Mouse (Mus musculus) right cerebral cortex, postnatal 10 days (tissue): ENCODE measurements around the gene Pax7.

Experiments
- DNase-seq, 2 experiments: peaks; one replicate each; pipeline ENCODE4 v3.0.0; 2021; ENCODE audit warnings: low spot score in 2 of 2

Gene Pax7

DNA sequence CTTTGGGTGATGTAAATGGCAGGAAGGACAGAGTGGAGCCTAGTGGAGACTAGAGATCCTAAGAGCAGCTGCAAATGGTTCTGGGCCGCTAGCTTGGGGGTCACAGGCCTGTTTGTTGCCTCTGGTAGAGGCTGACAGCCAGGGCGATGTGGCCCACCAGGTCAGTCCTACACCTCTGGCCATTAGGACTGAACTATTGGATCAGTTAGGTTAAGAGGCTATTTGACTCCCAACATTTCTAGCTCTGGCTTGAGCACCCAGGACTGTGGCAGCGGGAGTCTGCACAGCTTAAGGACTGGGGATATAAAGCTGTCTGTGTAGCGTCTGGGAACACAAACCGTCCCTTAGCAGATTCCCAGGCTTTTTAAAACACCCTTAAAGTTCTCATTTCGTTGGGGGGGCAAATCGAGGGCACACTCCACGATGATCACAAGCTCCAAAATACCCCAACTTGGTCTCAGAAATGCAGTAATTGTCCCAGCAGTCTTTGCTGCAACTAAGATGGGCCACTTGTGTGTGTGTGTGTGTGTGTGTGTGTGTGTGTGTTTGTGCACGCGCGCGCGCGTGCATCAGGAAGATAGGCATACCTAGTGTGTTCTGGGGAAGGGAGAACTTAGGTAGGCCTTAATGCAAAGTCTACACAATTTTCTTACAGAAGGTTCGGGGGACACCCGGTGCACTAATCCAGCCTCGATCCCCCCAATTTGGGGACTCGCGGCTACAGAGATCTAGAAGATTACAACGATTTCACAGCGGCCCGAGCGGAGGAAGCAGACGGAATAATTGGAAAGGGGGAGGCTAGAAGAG, 2.5 kb downstream of the Pax7 start:
- DNase-seq = no peak

DNA sequence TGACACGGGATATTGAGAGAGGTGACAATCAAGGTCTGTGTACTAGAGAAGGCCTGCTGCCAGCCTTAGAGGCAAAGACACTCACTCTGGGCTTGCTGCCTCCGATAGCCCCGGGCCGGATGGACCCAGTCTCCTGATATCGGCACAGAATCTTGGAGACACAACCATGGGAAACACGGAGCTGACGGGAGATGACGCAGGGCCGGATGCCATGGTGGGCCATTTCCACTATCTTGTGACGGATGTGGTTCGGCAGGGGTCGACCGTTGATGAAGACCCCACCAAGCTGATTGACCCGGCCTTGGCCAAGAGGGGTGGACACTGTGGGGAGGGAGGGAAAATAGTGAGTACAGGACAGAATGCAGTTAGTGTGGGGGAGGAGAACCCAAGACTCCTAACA, 3.3 kb downstream of the Pax7 start:
- no peak for DNase-seq

DNA sequence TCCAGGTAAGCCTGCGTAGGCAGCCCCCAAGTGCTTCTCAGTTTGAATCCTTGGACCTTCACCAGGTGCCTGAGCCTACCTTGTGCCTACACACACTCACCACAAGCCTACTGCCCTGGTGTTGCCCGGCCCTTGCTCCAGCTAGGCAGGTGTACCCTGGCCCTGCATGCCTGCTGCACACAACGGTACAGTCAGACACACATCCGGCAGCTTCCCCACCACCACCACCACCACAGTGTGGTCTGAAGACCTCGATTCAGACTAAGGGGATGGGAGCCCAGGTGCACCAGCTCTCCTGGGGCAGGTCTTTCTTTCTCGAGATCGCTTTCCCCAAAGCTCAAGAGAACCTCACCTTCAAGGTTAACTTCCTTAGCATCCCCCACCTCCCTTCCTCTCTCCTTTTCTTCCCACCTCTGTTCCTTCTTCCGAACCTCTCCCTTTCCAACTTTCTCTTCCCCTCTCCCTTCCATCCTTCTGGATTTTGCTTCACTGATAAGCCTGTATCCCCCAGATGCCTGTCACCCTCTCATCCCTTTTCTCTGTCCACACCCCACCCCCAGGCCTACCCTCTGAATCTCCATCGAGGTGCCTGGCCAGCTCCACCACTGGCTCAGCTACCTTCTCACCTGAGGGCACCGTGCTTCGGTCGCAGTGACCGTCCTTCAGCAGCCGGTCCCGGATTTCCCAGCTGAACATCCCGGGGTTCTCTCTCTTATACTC, 4.3 kb downstream of the Pax7 start:
- DNase-seq = no peak

DNA sequence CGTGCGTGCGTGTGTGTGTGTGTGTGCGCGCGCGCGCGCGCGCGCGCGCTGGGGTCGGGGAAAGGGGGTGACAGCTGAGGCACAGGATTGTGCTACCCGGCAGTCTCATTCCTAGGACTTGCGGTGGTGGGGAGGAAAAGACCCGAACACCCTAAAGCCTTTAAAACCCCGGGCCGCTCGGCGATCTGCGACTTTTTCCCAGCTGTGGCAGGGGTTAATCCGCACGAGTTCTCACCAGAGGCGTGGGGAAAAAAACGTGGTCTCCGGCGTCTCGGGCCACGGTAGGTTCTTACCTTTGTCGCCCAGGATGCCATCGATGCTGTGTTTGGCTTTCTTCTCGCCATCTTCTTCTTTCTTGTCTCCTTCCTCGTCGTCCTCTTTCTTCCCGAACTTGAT, 5.0 kb downstream of the Pax7 start:
- no peak for DNase-seq

- no peak for DNase-seq
Measured at GRCm38 (mm10) chr4:139827501-139828282, 5.6 kb downstream of the Pax7 start.

DNA sequence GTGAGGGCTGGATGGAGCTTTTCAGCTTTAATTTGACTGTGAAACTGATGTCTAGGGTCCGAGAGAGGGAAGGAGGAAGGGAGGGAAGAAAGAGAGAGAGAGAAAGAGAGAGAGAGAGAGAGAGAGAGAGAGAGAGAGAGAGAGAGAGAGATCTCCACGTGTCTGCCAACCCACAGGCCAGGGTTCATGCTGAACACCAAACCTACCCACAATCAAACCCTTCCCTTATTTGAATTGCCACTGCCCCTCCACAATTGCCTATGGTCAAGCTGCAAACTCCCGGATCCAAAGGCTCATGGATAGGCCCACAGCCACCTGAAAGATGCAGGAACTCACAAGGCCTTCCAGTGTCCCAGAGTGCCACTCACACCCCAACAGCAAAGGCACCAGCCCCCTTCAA, 7.1 kb downstream of the Pax7 start:
- DNase-seq = no peak

GRCm38 (mm10) chr4:139825326-139826112, 7.8 kb downstream of the Pax7 start:
- no peak for DNase-seq

DNA sequence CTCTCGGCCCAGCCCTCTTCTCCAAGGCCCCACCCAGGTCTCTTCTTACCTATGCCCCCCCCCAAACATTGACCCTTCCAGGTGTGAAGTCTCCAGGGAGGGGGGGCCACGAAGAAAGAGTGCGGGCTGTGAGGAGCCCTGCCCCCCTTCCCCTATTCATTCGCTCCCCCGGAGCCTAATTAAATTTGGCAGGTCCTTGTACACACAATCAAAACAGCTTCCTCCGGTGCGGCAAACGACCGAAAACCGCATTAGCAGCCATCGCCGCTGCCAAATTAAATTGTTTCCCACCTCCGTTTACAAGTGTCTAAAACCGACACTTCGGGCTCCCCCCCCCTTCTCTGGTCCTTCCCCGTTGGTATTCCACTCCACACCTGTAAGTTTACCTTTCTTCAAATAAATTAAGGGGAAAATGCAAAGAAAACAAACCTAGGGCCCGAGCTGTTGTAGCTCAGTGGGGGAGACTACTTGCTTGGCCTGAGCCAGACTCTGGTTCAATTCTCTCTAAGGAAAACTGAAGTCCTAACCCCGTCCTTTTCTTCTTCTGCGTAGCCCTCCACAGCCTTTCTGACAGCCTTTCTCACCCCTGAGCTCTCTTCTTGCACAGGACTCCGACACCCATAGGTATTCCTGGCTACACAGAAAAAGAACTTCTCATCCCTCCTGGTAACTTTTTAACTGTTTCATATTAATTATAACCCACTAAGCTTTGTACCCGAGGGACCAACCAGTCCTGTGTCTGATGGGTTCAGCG, 8.6 kb downstream of the Pax7 start:
- no peak for DNase-seq

DNA sequence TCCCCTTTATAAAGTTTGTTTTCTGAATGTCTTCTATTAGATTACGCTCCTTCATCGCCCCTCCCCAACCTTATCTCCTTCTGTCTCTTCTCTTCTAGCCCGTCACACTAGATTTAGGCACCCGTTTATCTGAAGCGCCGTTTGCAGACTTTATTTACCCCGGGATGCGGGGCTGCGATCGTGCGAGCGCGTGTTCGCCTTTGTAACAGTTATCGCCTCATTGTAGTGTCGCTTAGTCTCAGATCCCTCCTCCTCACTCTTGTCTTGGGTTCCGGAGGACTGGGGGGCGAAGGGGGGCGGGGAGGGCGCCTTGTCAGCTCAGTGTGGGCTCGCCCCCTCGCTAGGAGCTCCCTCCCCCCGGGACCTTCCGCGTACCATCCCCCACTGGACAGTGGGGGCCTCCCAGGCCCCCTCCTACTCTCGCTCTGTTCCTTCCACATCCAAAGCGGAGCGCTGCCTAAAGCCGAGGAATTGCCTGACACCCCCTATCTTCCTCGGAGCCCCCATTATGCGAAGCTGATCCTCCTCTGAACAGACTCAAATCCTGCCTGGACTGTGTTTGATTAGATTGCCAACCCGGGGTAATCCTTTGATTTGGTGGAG, 9.4 kb downstream of the Pax7 start:
- DNase-seq = no peak

GRCm38 (mm10) chr4:139823138-139823869, 10.0 kb downstream of the Pax7 start:
- no peak for DNase-seq

DNA sequence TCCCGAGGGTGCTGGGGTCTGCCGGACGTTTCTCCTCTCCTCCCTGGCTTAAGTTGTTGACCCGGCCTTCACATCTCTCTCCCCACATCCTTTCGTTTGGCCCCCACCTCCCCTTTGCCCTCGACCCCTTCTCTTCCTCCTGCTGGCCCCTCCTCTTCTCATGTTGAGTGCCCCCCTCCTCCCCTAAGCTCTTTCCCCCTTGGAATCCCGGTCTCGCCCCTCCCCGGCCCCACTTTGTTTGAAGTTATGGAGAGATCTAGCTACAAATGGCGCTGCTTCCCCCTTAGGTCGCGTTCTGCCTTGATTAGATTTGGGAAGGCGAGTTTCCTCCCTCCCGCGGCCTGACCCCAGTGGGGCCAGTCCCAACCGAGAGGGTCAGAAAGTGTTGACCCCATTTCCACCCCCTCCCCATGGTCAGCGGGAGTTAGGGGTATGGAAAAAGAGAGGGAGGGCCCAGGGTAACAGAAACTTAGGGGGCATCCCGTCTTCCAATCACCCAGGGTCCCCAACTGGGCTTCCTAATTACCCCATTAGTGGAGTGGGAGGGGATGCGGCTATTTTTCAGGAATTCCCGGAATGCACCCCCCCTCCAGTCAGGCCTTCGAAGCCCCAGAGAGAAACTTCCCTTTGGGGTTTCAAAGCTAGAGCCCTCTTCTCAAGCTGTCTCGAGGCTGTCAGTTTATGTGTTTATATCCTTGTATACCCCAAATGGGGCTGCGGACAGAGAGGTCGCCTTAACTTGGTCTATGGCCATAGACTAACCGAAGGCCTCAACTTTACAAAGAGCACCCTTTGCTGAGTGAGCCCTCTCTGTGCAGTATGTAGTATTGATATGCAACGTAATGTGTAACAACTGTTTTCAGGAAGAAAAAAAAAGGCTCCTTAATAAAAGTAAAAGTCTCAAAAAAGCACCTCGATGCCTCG, 10.9 kb downstream of the Pax7 start:
- DNase-seq = no peak

DNA sequence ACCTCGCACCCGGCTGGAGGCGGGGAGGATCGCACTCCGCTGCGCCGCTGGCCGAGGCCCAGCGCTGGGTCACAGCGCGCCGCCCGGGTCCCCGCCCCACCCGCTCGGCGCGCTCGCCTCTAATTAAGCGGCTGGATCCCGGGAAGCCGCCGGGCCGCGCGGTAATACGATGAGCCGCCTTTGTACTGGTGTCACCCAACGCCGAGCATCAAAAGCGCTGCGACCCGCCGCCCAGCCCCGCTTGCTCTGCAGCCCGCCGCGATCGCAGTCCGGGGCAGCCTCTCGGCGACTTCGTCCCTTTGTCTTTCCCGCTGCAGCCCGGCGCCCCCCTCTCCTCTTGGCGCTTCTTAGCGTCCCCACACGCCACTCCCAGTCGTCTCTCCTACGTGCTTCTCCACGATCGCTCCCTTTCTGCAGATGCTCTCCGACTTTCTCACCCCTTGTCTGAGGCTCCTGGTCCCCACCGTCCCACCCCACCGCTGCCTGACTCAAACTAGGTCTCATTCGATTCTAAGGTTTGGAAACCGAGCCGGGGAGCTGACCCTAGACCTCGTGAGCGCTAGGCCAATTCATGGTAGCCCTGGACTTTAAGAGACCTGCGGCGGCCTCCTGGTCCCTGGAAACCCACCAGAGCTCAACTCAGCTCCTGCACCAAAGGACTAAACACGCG, 11.7 kb downstream of the Pax7 start:
- DNase-seq = no peak

DNA sequence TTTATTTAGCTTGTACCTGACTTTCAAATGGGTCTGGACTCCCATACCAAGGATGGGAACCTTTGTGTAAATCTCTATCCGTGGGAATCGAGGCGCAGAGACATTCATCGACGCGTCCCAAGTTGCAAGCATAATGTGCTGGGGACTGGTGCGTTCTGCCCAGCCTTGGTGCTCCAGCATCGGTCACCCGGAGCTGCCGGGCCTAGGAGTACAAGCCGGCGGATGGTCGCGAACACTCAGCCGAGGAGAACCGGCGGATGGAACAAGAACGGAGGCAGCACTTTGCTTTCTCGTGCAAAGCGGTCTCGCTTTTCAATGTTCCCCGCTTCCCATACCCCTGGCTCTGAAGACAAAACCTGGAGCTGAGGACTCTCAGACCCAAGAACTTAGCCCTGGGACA, 12.3 kb downstream of the Pax7 start:
- no peak for DNase-seq

DNA sequence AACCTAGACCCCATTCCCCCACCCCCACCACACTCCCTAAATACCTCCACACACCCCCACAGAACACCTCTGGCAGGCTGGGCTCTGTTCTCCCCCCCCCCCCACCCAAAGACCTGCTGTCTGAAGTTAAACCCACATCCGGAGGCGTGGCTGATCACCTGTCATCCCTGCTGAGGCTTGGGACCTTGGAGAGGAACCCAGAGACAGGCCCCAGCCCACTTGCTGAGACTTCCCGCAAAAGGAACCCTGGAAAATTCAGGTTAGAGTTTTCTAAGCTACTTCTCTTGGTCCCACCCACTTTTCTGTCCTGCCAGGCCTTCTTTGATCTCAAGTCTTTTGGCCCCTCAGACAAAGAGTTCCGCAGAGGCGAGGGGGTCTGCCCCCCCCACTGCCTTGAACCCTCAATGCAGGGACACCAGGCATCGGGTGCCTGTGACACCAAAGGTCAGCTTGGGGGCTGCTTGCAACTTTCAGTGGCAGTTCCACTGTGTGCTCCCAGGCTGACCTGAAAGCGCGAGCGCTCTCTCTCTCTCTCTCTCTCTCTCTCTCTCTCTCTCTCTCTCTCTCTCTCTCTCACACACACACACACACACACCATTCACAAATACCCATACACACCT, 13.8 kb downstream of the Pax7 start:
- no peak for DNase-seq

DNA sequence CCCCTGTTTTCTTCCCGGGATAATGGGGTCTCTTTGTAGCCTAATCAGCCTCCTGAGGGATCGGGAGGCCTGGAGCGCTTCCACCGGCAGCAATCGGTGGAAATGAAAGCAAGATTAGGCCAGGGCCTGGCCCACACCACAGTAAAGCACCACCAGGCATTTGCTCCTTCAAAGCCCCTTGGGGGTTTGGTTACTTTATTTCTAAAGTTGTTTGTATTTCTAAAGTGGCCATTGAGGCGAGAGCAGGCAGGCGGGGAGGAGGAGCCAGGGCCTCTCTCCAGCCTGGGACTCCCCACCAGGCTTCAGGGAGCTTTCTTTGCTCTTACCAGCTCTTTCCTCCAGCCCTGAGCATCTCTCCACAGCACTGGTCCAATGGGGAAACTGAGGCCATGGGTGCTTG, 15.2 kb downstream of the Pax7 start:
- no peak for DNase-seq

- no peak for DNase-seq
Measured at GRCm38 (mm10) chr4:139813371-139813960, 19.9 kb downstream of the Pax7 start.

DNA sequence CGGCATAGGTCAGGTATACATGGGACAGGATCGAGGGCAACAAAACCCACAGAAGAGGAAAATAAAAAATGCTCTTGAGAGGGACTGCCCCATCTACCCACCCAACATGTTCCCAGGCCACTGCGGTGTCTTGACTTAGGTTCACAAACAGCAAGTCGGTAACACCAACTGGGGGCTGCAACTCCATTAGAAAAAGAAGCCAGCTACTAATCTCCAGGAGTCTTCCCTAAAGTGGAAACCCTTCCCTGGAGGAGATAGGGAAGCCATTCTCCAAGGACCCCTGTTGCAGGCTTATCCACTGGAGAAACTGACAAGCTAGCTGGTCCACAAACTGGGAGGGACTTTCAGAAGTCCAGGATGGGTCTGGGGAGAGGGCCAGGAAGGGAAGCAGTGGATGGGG, 21.4 kb downstream of the Pax7 start:
- DNase-seq = no peak
